Mouse (Mus musculus) heart, embryonic 10.5 days (tissue): ENCODE measurements at regions not wholly inside any gene's neighbourhood (a gene's known extent, or its start where the extent isn't known, plus 50 kb on each side); places are given as distances from the start of the nearest gene placed in this dataset.
A peak's percentile ranks its signal among the peaks of the same experiment; 100 is the strongest.

ENCODE experiments used
- DNase-seq: peaks from one replicate; pipeline ENCODE4 v3.0.0-alpha.2; 2017; ENCODE audit warnings: low spot score
- H3K27ac ChIP-seq: fragments of 300-500 bp; sonication (generic); 2 replicates; pipeline ENCODE4 v1.5.1; 2016; ENCODE audit warnings: mild to moderate bottlenecking
- H3K27me3 ChIP-seq: fragments of 300-500 bp; sonication (generic); 2 replicates; pipeline ENCODE4 v1.6.1; 2016; ENCODE audit warnings: mild to moderate bottlenecking; ENCODE audit not compliant: poor library complexity, insufficient read depth, severe bottlenecking
- H3K36me3 ChIP-seq: fragments of 300-500 bp; sonication (generic); 2 replicates; pipeline ENCODE4 v1.6.1; 2016; ENCODE audit warnings: mild to moderate bottlenecking, moderate library complexity
- H3K4me1 ChIP-seq: fragments of 300-500 bp; sonication (generic); 2 replicates; pipeline ENCODE4 v1.6.1; 2016; ENCODE audit warnings: mild to moderate bottlenecking
- H3K4me3 ChIP-seq: fragments of 300-500 bp; sonication (generic); 2 replicates; pipeline ENCODE4 v1.5.1; 2016; ENCODE audit warnings: mild to moderate bottlenecking, moderate library complexity
- H3K9me3 ChIP-seq: fragments of 300-500 bp; sonication (generic); 2 replicates; pipeline ENCODE4 v1.6.1; 2016; ENCODE audit warnings: mild to moderate bottlenecking, moderate library complexity
- WGBS: fragments of 180-500 bp; shearing (Covaris S2); methylation state at CpG from one replicate; pipeline ENCODE4 v1.1.7; 2016; 5-methylcytosine and 5-hydroxymethylcytosine counted together

DNA sequence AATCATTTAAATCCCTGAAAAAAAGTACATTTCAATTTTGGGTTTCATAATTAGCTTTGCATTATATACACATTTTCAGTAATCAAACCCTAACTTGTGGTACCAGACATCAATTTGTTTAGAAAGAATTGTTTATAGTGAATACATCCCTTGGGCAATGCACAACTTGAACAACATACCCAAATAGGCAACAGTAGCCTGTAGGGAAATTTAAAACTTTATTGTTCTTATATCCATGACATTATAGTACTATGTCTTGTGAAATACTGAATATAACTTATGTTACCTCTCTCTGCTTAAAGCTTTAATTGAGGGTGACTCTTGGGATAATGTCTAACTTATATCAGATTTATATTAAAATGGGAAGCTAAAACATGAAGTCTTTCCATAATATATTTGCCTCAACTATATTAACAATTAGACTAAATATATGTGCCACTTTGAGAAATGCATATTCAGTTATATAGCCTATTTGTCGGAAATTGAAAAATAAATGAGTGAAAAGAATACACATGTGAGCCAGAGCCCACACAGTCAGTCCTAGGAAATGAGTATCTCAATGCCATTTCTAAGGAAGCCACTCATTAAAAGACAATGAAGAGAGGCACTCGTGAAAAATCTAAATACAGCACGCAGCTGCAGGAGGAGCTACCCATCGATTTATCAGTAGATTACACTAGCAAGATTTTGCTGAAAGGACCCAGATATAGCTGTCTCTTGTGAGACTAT is 458.1 kb upstream of the Slitrk6 start:
- 84% methylated on average over 4 of the region's 4 CpGs for WGBS
- H3K9me3 ChIP-seq: no peaks in the 10 kb centered on the region
- no peak for DNase-seq
- H3K36me3 ChIP-seq: no peaks in the 10 kb centered on the region
- no peaks in the 10 kb centered on the region for H3K27me3 ChIP-seq
- no peak overlapping the region for H3K4me3 ChIP-seq
- no peak overlapping the region for H3K27ac ChIP-seq
- H3K4me1 ChIP-seq: no peaks in the 10 kb centered on the region

- no peaks in the 10 kb centered on the region for H3K27me3 ChIP-seq
- no peak overlapping the region for H3K27ac ChIP-seq
- no peaks in the 10 kb centered on the region for H3K4me1 ChIP-seq
- no peaks in the 10 kb centered on the region for H3K36me3 ChIP-seq
- 82% methylated on average over 6 of the region's 6 CpGs for WGBS
- H3K9me3 ChIP-seq: no peaks in the 10 kb centered on the region
- no peak for DNase-seq
- no peak overlapping the region for H3K4me3 ChIP-seq
These were observed 448.0 kb upstream of the Slitrk5 start for GRCm38 (mm10) chr14:111226926-111227325.

- no peaks in the 10 kb centered on the region for H3K4me1 ChIP-seq
- no peaks in the 10 kb centered on the region for H3K27me3 ChIP-seq
- H3K4me3 ChIP-seq: no peak overlapping the region
- H3K9me3 ChIP-seq: no peaks in the 10 kb centered on the region
- no peaks in the 10 kb centered on the region for H3K36me3 ChIP-seq
- 77% methylated on average over 2 of the region's 2 CpGs for WGBS
- no peak for DNase-seq
- H3K27ac ChIP-seq: no peak overlapping the region
These were observed 435.8 kb upstream of the Slitrk5 start for GRCm38 (mm10) chr14:111239121-111239520.

DNA sequence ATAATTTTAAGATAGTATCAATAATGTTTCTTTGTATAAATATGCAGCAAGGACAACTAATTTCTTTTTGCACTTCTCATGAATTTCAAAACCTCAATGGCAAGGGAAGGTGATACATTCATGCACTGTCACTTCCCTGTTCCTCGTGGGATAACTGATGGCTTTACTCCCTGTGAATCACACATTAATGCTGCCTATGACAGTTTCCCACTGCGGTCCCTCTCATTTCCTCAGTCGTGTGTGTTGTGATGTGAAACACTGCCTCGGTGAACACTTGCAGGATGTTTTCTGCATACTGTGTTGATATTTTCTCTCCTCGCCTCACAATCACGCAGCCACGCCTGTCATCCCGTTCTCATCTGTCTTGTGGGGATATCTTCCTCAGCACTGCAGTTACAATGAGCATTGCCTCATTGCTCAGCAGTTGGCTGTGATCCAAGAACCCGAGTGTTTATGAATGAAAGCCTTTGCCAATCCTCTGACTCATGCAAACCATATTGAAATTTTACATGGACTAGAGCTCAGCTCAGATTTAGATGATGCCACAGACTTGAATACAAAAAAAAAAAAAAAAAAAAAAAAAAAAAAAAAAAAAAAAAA is 425.4 kb upstream of the Slitrk5 start:
- WGBS: 67% methylated on average over 9 of the region's 9 CpGs
- no peaks in the 10 kb centered on the region for H3K4me1 ChIP-seq
- peak; percentile 74 for DNase-seq
- H3K9me3 ChIP-seq: no peaks in the 10 kb centered on the region
- H3K4me3 ChIP-seq: no peak overlapping the region
- H3K27me3 ChIP-seq: no peaks in the 10 kb centered on the region
- no peaks in the 10 kb centered on the region for H3K36me3 ChIP-seq
- no peak overlapping the region for H3K27ac ChIP-seq

DNA sequence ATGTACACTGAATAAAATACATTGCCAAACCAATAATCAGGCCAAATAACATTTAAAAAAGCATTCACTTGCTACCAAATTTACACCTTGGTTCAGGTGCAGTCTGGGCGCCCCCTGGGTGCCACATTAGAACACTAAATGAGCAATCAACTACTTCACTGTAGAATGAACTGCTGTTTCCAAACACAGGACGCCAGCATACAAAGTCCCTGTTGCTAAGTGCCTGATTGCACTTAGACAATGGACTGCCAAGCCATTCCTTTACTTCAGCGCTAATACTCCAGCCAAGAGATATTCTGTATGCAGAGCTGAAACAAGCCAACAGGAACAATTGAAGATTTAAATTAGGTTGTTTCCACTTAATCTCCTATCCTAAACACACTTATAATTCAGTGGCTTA is 421.7 kb upstream of the Slitrk5 start:
- DNase-seq: no peak
- Histone ChIP-seq H3K4me1 (no peaks in the 10 kb centered on the region), H3K9me3 (no peaks in the 10 kb centered on the region), H3K27ac (no peak overlapping the region), H3K4me3 (no peak overlapping the region), H3K36me3 (no peaks in the 10 kb centered on the region), H3K27me3 (no peaks in the 10 kb centered on the region)
- 59% methylated on average over 3 of the region's 3 CpGs for WGBS

- no peak for DNase-seq
- H3K4me3 ChIP-seq: no peak overlapping the region
- H3K27me3 ChIP-seq: no peaks in the 10 kb centered on the region
- H3K9me3 ChIP-seq: no peaks in the 10 kb centered on the region
- H3K36me3 ChIP-seq: no peaks in the 10 kb centered on the region
- no peaks in the 10 kb centered on the region for H3K4me1 ChIP-seq
- no peak overlapping the region for H3K27ac ChIP-seq
These were observed 413.2 kb upstream of the Slitrk5 start for GRCm38 (mm10) chr14:111261696-111262095.

GRCm38 (mm10) chr14:111270239-111270638 is 404.7 kb upstream of the Slitrk5 start:
- Histone ChIP-seq H3K36me3 (no peaks in the 10 kb centered on the region), H3K27ac (no peak overlapping the region), H3K4me1 (no peaks in the 10 kb centered on the region), H3K27me3 (no peaks in the 10 kb centered on the region), H3K9me3 (no peaks in the 10 kb centered on the region), H3K4me3 (no peak overlapping the region)
- 83% methylated on average over 4 of the region's 4 CpGs for WGBS
- no peak for DNase-seq

DNA sequence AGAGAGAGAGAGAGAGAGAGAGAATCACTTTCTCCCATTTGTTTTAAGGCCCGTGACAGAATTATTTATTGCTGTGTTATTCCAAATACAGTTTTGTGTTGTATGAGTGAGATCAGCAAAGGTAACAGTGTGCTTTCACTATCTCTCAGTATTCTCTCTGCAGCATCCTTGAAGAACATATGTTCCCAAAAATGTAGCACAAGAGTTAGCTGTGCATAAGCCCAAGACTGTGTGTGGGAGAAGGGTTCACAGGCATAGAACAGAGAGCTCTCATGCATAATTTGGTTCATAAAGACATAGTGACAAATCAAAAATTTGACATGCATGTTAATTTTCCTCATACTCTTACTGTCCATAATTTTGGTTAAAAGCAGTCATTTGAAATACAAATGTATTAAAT is 393.5 kb upstream of the Slitrk5 start:
- H3K9me3 ChIP-seq: no peaks in the 10 kb centered on the region
- WGBS: 86% methylated on average over 1 of the region's 1 CpGs
- no peak overlapping the region for H3K27ac ChIP-seq
- H3K27me3 ChIP-seq: no peaks in the 10 kb centered on the region
- H3K4me3 ChIP-seq: no peak overlapping the region
- H3K4me1 ChIP-seq: no peaks in the 10 kb centered on the region
- no peaks in the 10 kb centered on the region for H3K36me3 ChIP-seq
- no peak for DNase-seq

DNA sequence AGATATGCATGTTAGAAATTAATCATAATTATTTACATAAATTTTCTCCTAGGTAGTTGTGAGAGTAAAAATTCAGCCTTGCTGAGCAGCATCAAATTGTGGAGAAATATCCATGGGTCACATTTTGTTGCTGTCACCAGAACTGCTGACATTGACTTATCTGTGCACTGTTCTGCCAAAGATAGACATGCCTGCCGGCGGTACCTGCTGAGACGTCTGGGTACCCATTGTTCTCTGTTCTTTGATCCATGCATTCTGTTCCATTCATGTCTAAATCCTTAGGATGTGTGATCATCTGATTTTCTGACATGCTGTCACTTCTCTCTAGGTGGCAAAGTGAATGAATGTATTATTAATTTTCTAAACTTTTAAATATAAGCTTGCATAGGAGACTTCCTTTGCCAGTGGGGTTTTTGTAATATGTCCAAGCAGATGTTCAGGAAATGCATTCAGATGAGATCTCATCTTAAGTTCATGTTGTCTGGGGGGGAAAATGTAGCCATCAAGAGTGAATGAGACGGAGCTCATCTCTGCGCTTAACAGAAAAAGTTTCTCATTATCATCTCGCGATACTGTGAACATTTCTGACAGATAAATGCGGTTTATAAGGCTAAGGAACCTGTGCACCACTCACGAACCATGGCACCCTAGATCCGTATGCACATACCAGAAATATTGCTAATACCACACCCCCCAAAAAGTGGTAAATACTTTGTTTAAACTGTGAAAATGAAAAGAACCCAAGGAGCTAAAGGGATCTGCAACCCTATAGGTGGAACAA is 391.0 kb upstream of the Slitrk5 start:
- no peaks in the 10 kb centered on the region for H3K4me1 ChIP-seq
- H3K36me3 ChIP-seq: no peaks in the 10 kb centered on the region
- H3K4me3 ChIP-seq: no peak overlapping the region
- no peak overlapping the region for H3K27ac ChIP-seq
- H3K9me3 ChIP-seq: no peaks in the 10 kb centered on the region
- no peak for DNase-seq
- no peaks in the 10 kb centered on the region for H3K27me3 ChIP-seq
- 81% methylated on average over 10 of the region's 10 CpGs for WGBS

- 50% methylated on average over 1 of the region's 1 CpGs for WGBS
- H3K4me3 ChIP-seq: no peak overlapping the region
- H3K9me3 ChIP-seq: no peaks in the 10 kb centered on the region
- DNase-seq: no peak
- H3K27ac ChIP-seq: no peak overlapping the region
- H3K36me3 ChIP-seq: no peaks in the 10 kb centered on the region
- H3K27me3 ChIP-seq: no peaks in the 10 kb centered on the region
- H3K4me1 ChIP-seq: no peaks in the 10 kb centered on the region
These were observed 388.9 kb upstream of the Slitrk5 start for GRCm38 (mm10) chr14:111285981-111286380.

- 88% methylated on average over 3 of the region's 3 CpGs for WGBS
These were observed 379.4 kb upstream of the Slitrk5 start for GRCm38 (mm10) chr14:111295521-111295920.

DNA sequence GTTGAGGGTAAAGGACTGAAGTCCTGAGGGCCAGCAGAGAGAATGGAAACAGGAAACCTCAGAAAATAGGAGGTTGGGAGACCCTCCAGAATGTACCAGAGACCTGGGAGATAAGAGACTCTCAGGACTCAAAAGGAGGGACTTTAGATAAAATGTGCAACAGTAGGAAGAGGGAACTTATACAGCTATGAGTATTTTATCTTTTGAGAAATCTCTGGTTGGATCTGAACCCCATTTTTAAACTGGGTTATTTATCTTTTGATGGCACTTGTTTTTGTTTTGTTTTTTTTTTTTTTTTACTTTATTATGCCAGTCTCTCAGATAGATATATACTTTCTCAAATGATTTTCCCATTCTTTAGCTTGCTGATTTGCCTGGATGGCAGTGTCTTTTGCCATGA is 377.1 kb upstream of the Slitrk5 start:
- Histone ChIP-seq H3K27me3 (no peaks in the 10 kb centered on the region), H3K9me3 (no peaks in the 10 kb centered on the region), H3K4me1 (no peaks in the 10 kb centered on the region), H3K36me3 (no peaks in the 10 kb centered on the region), H3K27ac (no peak overlapping the region), H3K4me3 (no peak overlapping the region)
- no peak for DNase-seq

More at GRCm38 (mm10) chr14:111295521-111295920, 379.4 kb upstream of the Slitrk5 start:
- Histone ChIP-seq H3K4me1 (no peaks in the 10 kb centered on the region), H3K9me3 (no peaks in the 10 kb centered on the region), H3K36me3 (no peaks in the 10 kb centered on the region), H3K27ac (no peak overlapping the region), H3K27me3 (no peaks in the 10 kb centered on the region), H3K4me3 (no peak overlapping the region)
- no peak for DNase-seq

GRCm38 (mm10) chr14:111330570-111330969 is 344.3 kb upstream of the Slitrk5 start:
- no peak for DNase-seq
- Histone ChIP-seq H3K4me3 (no peak overlapping the region), H3K27me3 (no peaks in the 10 kb centered on the region), H3K36me3 (no peaks in the 10 kb centered on the region), H3K4me1 (no peaks in the 10 kb centered on the region), H3K9me3 (no peaks in the 10 kb centered on the region), H3K27ac (no peak overlapping the region)
- WGBS: 82% methylated on average over 3 of the region's 3 CpGs
